Comparison of ENCODE assay signal across 9 mouse cellular contexts in the genomic region with DNA sequence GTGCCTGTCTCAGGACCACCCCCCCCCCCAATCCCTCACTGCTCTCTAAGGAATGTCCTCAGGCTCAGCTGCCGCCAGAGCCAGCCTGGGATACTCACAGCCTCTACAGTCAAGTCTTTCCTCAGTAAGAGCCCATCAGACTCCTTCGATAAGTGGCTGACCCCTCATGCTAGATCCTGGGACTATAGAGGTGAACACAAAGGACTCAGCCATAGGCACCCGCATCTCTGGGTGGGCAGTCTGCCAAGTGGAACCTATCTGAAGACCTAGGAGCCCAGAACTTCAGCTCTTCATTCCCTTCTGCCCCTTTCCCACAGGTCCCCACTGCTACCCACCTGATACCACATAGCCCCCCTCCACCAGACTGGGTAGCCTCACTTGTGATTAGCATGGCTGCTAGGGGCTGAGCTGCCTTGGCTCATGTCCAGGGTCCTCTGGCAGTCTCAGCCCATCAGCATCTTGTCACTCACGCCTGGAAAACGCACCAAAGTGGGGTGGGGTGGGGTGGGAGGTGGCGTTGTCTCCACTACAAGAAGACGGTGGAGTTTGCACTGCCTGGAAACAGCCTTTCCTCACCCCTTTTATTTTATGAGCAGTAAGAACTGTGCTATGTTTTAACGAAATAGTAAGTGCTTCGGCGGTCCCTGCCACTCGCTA. TPM values are rescaled to one million over a fixed set of nuclear protein-coding genes. Genes with fewer than 3 reads are reported as not detected.
DNase-seq lines count a peak whose midpoint lies in the region; ATAC-seq and TF ChIP-seq lines count a peak whose summit lies in the region.
"Had no signal": no experiment of that assay in that cellular context is flagged by ENCODE, and none has a peak within 500 bp of the region (broad histone marks: within the 10 kb centered on the region; RNA-seq: fewer than 3 reads in every experiment).

No protein-coding gene starts in this region.

- peak overlapping the region; percentile 54; the same call in 1 of the 2 replicates for H3K9ac ChIP-seq in embryonic facial prominence, embryonic 14.5 days (ENCODE audit: low read depth, low read length)
- peak overlapping the region; percentile 71 for H3K9ac ChIP-seq in hindbrain, embryonic 16.5 days (ENCODE audit: low read depth, low read length)
- peak overlapping the region; percentile 75 for H3K9ac ChIP-seq in neural tube, embryonic 13.5 days

- peak; percentile 60 for ATAC-seq in embryonic facial prominence, embryonic 14.5 days (ENCODE audit: low read depth)
- ATAC-seq in hindbrain, embryonic 16.5 days, result peak; percentile 66
- ATAC-seq in neural tube, embryonic 13.5 days (ENCODE audit: low read depth), result peak; percentile 81

- no peak for TF ChIP-seq CTCF in left cerebral cortex, adult 2 months (IDR thresholded peaks at IDR 0.05)

- no peak for DNase-seq in left cerebral cortex, adult 2 months (ENCODE audit: extremely low spot score in 1 of 2, low spot score in 2 of 2)
- no peak for DNase-seq in left cerebral cortex, adult 11 months (ENCODE audit: low spot score)
- DNase-seq in embryonic facial prominence, embryonic 14.5 days (ENCODE audit: low spot score), result peak; percentile 26
- DNase-seq in layer of hippocampus, adult 9-10 months (ENCODE audit: low spot score), result no peak
- no peak for DNase-seq in B cell, adult 2 months
- no peak for DNase-seq in ovary, postnatal 10 days (ENCODE audit: low spot score)

- intact Hi-C loops in left cerebral cortex, adult 2 months (cut with DNase I), result loop anchor here (2.0 to 10.0 kb wide), 2 partner anchors 853 to 1229 kb away; no protein-coding TSS in a partner anchor

- no peaks in the 10 kb centered on the region for H3K36me3 ChIP-seq in embryonic facial prominence, embryonic 14.5 days (ENCODE audit: control insufficient read depth, insufficient read depth, low read length)
- no peaks in the 10 kb centered on the region for H3K36me3 ChIP-seq in hindbrain, embryonic 16.5 days (ENCODE audit: control insufficient read depth, insufficient read depth, low read length)
- H3K36me3 ChIP-seq in neural tube, embryonic 13.5 days, result no peaks in the 10 kb centered on the region

- peak overlapping the region; percentile 68 for H3K4me2 ChIP-seq in embryonic facial prominence, embryonic 14.5 days (ENCODE audit: low read depth, low read length)
- peak overlapping the region; percentile 84 for H3K4me2 ChIP-seq in hindbrain, embryonic 16.5 days (ENCODE audit: low read length)
- H3K4me2 ChIP-seq in neural tube, embryonic 13.5 days, result peak overlapping the region; percentile 65

- no peaks in the 10 kb centered on the region for H3K9me3 ChIP-seq in embryonic facial prominence, embryonic 14.5 days (ENCODE audit: control insufficient read depth, low read length)
- H3K9me3 ChIP-seq in hindbrain, embryonic 16.5 days (ENCODE audit: control insufficient read depth, low read length), result no peaks in the 10 kb centered on the region
- H3K9me3 ChIP-seq in neural tube, embryonic 13.5 days, result no peaks in the 10 kb centered on the region

- H3K4me3 ChIP-seq in left cerebral cortex, adult 2 months, result peak overlapping the region; percentile 36
- H3K4me3 ChIP-seq in embryonic facial prominence, embryonic 14.5 days (ENCODE audit: low read depth, low read length), result peak overlapping the region; percentile 36
- H3K4me3 ChIP-seq in hindbrain, embryonic 16.5 days (ENCODE audit: low read length), result peak overlapping the region; percentile 41
- H3K4me3 ChIP-seq in neural tube, embryonic 13.5 days, result peak overlapping the region; percentile 38

- peaks cover 7% of the 10 kb centered on the region; the same call in 1 of the 2 replicates for H3K27me3 ChIP-seq in embryonic facial prominence, embryonic 14.5 days (replicated peaks; ENCODE audit: control insufficient read depth, insufficient read depth, low read length)
- H3K27me3 ChIP-seq in hindbrain, embryonic 16.5 days (replicated peaks; ENCODE audit: control insufficient read depth, insufficient read depth, low read length), result no peaks in the 10 kb centered on the region
- peaks cover 14% of the 10 kb centered on the region for H3K27me3 ChIP-seq in neural tube, embryonic 13.5 days

- H3K27ac ChIP-seq in left cerebral cortex, adult 2 months, result no peak overlapping the region
- no peak overlapping the region for H3K27ac ChIP-seq in embryonic facial prominence, embryonic 14.5 days (replicated peaks; ENCODE audit: low read depth, low read length)
- H3K27ac ChIP-seq in hindbrain, embryonic 16.5 days (ENCODE audit: low read depth, low read length), result peak overlapping the region; percentile 90
- peak overlapping the region; percentile 93 for H3K27ac ChIP-seq in neural tube, embryonic 13.5 days (replicated peaks)

- 16% methylated on average over 11 of the region's 11 CpGs for WGBS in embryonic facial prominence, embryonic 14.5 days
- WGBS in hindbrain, embryonic 16.5 days, result 5% methylated on average over 11 of the region's 11 CpGs
- 8% methylated on average over 11 of the region's 11 CpGs for WGBS in neural tube, embryonic 13.5 days

- no peaks in the 10 kb centered on the region for H3K4me1 ChIP-seq in embryonic facial prominence, embryonic 14.5 days (ENCODE audit: control insufficient read depth, insufficient read depth, low read length)
- peaks cover 34% of the 10 kb centered on the region for H3K4me1 ChIP-seq in hindbrain, embryonic 16.5 days (ENCODE audit: control insufficient read depth, insufficient read depth, low read depth, low read length)
- peaks cover 38% of the 10 kb centered on the region for H3K4me1 ChIP-seq in neural tube, embryonic 13.5 days (replicated peaks)

RNA-seq across cellular contexts. Expression of gene Ky, which starts 38.7 kb away (rescaled TPM):
- total RNA-seq in left cerebral cortex, adult 2 months (2021), result 1 to 10 TPM; 2.0 to 2.1 TPM
- polyA plus RNA-seq in embryonic facial prominence, embryonic 14.5 days (2014; fragmentation: Nextera tagmentation; extraction: Ambion mirVana), result 2.1 and 2.7 TPM in 2 replicates
- polyA plus RNA-seq in hindbrain, embryonic 16.5 days (2015; fragmentation: Nextera tagmentation; extraction: Ambion mirVana), result 1.1 TPM in 2 replicates
- 0.36 and 0.51 TPM in 2 replicates for polyA plus RNA-seq in neural tube, embryonic 13.5 days (2015; fragmentation: Nextera tagmentation; extraction: Ambion mirVana)
- total RNA-seq: hematopoietic stem cell, adult 5-6 weeks had no signal

Comparison
In these comparisons a context has a peak if more than half of its experiments do, and no peak if none do; other contexts are left out.
1. H3K27ac ChIP-seq: peak in hindbrain, embryonic 16.5 days (single experiment) and neural tube, embryonic 13.5 days (single experiment); none in left cerebral cortex, adult 2 months (single experiment) and embryonic facial prominence, embryonic 14.5 days (single experiment).
2. Peak in every context shown above with its lines, with median percentiles within 50 percentile points of each other: H3K4me3 ChIP-seq, ATAC-seq, H3K4me2 ChIP-seq and H3K9ac ChIP-seq.